Mouse (Mus musculus): ENCODE results near the gene Bag3.

DNA sequence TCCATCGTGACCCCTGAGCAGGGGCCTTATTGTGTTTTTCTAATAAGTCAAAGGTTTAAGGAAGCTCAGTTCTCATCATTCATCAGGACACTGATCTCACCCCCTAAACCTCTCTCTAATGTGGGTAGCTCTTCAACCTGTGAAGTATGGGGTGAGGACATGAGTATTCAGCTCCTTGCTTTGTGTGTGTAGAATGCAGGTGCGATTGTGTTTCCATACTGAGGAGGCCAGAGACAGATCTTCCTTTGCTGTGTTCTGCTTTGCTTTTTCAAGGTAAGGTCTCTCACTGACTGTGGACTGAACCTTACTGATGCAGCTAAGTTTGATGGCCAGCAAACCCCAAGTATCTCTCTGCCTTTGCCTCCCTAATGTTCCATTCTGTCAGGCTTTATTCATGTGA, 72.9 kb downstream of the Bag3 start:
- TF ChIP-seq CTCF (IDR thresholded peaks at IDR 0.05; ENCODE audit: low read depth, low read length): no peak
- TF ChIP-seq POLR2A (IDR thresholded peaks at IDR 0.05; ENCODE audit: borderline replicate concordance, low read depth, low read length): no peak

All from bone marrow macrophage, adult 2 months (primary cell).